Mouse (Mus musculus) megakaryocyte, embryonic 14.5 days (primary cell): ENCODE results near the gene Olfr1340.

Experiments used
- FLI1 ChIP-seq: IDR thresholded peaks from 2 replicates; pipeline ENCODE4 v1.6.1; 2012; ENCODE audit warnings: low read length, inconsistent platforms, mixed read lengths
- GATA1 ChIP-seq: IDR thresholded peaks from 3 replicates; pipeline ENCODE4 v1.6.1; 2012; ENCODE audit warnings: mixed read lengths, low read length, inconsistent platforms, borderline replicate concordance

DNA sequence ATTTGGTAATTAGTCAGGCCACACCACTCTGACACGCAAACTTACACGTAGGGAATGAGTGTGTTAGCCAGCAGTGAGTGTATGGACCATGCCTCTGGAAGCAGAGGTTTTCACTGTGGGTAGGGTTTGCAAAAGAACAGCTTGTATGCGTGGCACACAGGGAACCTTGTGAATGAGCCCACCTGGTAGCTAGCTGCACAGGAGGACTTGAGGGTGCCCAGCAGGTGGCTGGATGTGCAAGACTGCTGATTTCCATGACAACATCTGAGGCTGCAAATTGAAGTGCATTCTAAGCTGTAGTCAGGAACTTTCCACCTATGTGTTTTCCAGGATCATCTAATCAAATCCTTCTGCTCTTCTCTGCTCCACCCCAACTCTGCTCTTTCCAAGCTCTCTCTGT, 19.6 kb downstream of the Olfr1340 start:
- TF ChIP-seq GATA1 (no peak), FLI1 (no peak)
